Mouse (Mus musculus) heart, embryonic 10.5 days (tissue): Measurements from ENCODE around the gene Pfkl. TPM values are rescaled to one million over a fixed set of nuclear protein-coding genes. Genes with fewer than 3 reads are reported as not detected.
A peak's percentile ranks its signal among the peaks of the same experiment; 100 is the strongest.

Experiments used
- DNase-seq: peaks from one replicate; pipeline ENCODE4 v3.0.0-alpha.2; 2017; ENCODE audit warnings: low spot score
- H3K27ac ChIP-seq: fragments of 300-500 bp; sonication (generic); 2 replicates; pipeline ENCODE4 v1.5.1; 2016; ENCODE audit warnings: mild to moderate bottlenecking
- H3K27me3 ChIP-seq: fragments of 300-500 bp; sonication (generic); 2 replicates; pipeline ENCODE4 v1.6.1; 2016; ENCODE audit warnings: mild to moderate bottlenecking; ENCODE audit not compliant: poor library complexity, insufficient read depth, severe bottlenecking
- H3K36me3 ChIP-seq: fragments of 300-500 bp; sonication (generic); 2 replicates; pipeline ENCODE4 v1.6.1; 2016; ENCODE audit warnings: mild to moderate bottlenecking, moderate library complexity
- H3K4me1 ChIP-seq: fragments of 300-500 bp; sonication (generic); 2 replicates; pipeline ENCODE4 v1.6.1; 2016; ENCODE audit warnings: mild to moderate bottlenecking
- H3K4me3 ChIP-seq: fragments of 300-500 bp; sonication (generic); 2 replicates; pipeline ENCODE4 v1.5.1; 2016; ENCODE audit warnings: mild to moderate bottlenecking, moderate library complexity
- H3K9me3 ChIP-seq: fragments of 300-500 bp; sonication (generic); 2 replicates; pipeline ENCODE4 v1.6.1; 2016; ENCODE audit warnings: mild to moderate bottlenecking, moderate library complexity
- WGBS: fragments of 180-500 bp; shearing (Covaris S2); methylation state at CpG from one replicate; pipeline ENCODE4 v1.1.7; 2016; 5-methylcytosine and 5-hydroxymethylcytosine counted together
- polyA plus RNA-seq: library from polyadenylated mRNA; unstranded; fragments of >200 nt; fragmentation: Nextera tagmentation; extraction: Ambion mirVana; gene quantifications from 2 replicates; pipeline ENCODE4 v1.2.1, GENCODE M21; 2016

The Pfkl gene
- polyA plus RNA-seq, 1 experiment from 2014 or later: 264 TPM

DNA sequence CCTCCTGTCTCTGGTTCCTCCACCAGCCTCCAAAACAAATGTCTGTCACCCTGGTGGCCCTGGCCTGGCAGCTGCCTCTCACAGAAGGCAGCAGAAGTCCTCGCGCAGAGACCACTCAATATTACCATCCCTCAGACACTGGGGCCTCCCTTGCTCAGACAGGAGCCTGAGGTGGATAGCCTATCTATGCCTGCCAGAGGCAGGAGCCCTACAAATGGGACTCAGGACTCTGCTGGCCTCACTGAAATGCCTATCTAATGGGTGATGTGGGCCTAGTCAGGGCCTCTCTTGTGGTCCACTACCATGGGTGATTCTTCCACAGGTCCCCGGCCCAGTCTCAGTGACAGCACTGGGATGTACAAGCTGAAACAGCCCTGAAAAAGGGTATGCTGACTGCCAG, 1.7 kb downstream of the Pfkl start:
- H3K36me3 ChIP-seq: peaks cover 30% of the 10 kb centered on the region
- H3K27ac ChIP-seq: peak overlapping the region; percentile 99
- peak; percentile 83 for DNase-seq
- peaks cover 51% of the 10 kb centered on the region for H3K4me1 ChIP-seq
- peak overlapping the region; percentile 90 for H3K4me3 ChIP-seq
- WGBS: 73% methylated on average over 3 of the region's 3 CpGs
- no peaks in the 10 kb centered on the region for H3K27me3 ChIP-seq
- no peaks in the 10 kb centered on the region for H3K9me3 ChIP-seq

DNA sequence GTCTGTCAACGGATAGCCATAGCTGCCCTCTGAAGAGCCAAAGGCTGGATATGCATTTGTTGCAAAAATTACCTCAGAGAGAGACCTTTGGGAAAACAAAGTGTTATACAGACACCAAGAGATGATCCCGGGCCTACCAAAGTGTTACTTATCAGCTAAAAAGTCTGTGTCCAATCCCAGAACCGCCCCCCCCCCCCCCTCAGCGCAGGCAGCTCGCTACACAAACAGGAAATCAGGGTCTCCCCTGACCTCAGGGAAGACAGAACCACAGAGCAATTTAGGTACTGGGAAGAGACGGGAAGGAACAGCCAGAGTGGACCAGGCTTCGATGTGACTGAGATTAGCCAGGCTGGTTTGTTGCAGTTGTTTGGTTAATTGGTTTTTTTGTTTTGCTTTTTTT, 2.7 kb downstream of the Pfkl start:
- Histone ChIP-seq H3K4me3 (no peak overlapping the region), H3K9me3 (no peaks in the 10 kb centered on the region), H3K27me3 (no peaks in the 10 kb centered on the region), H3K36me3 (peaks cover 39% of the 10 kb centered on the region), H3K27ac (peak overlapping the region; percentile 69), H3K4me1 (peaks cover 51% of the 10 kb centered on the region)
- 37% methylated on average over 7 of the region's 7 CpGs for WGBS
- DNase-seq: peak; percentile 71

- DNase-seq: no peak
- H3K36me3 ChIP-seq: peaks cover 51% of the 10 kb centered on the region
- H3K4me1 ChIP-seq: peaks cover 51% of the 10 kb centered on the region
These were observed 4.0 kb downstream of the Pfkl start for GRCm38 (mm10) chr10:78005791-78006438.

DNA sequence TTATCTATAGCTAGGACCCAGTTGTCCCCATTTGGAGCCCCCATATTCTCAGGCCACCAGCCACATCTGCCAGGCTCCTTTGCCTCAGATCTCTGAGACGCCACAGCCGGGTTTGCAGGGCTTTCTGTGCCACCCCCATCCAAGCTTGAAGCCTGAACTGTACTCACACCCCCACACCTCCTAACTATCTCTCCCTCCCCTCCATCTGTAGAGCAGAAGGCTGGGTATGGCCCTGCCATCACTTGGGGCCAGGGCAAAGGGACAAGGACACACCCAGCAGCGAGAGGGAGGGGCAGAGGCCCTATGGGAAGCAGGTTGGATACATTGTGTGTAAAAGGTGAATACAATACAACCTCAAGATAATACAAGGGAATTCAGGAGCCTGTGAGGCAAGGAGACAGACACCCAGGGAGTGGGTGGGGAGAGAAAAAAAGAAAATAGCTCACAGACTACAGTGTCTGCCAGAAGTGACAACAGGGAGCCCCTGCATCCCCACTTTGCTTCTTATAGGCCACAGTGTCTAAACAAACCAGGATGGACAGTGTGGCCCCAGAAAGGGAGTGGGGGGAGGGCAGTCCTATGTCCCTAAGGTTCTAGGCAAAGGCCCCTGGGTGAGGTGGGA, 5.3 kb downstream of the Pfkl start:
- whole genome bisulfite sequencing: 86% methylated on average over 3 of the region's 3 CpGs
- no peaks in the 10 kb centered on the region for H3K9me3 ChIP-seq
- peak; percentile 86 for DNase-seq
- peak overlapping the region; percentile 44 for H3K27ac ChIP-seq
- H3K4me1 ChIP-seq: peaks cover 48% of the 10 kb centered on the region
- no peaks in the 10 kb centered on the region for H3K27me3 ChIP-seq
- no peak overlapping the region for H3K4me3 ChIP-seq
- H3K36me3 ChIP-seq: peaks cover 65% of the 10 kb centered on the region

More at GRCm38 (mm10) chr10:78005791-78006438, 4.0 kb downstream of the Pfkl start:
- Histone ChIP-seq H3K27me3 (no peaks in the 10 kb centered on the region), H3K4me3 (0 out of 2 replicates have a peak overlapping the region, but pooled peaks have one; percentile 2), H3K9me3 (no peaks in the 10 kb centered on the region), H3K27ac (peak overlapping the region; percentile 71)
- WGBS: 85% methylated on average over 4 of the region's 4 CpGs

- DNase-seq: no peak
These were observed 7.6 kb downstream of the Pfkl start for GRCm38 (mm10) chr10:78002316-78002715.

GRCm38 (mm10) chr10:78001796-78002195, 8.1 kb downstream of the Pfkl start:
- Histone ChIP-seq H3K27me3 (no peaks in the 10 kb centered on the region), H3K4me3 (no peak overlapping the region), H3K4me1 (peaks cover 25% of the 10 kb centered on the region), H3K9me3 (no peaks in the 10 kb centered on the region), H3K27ac (no peak overlapping the region), H3K36me3 (peaks cover 91% of the 10 kb centered on the region)
- 87% methylated on average over 11 of the region's 11 CpGs for WGBS
- DNase-seq: no peak

More at GRCm38 (mm10) chr10:78002316-78002715, 7.6 kb downstream of the Pfkl start:
- no peak overlapping the region for H3K4me3 ChIP-seq
- H3K4me1 ChIP-seq: peaks cover 30% of the 10 kb centered on the region
- no peaks in the 10 kb centered on the region for H3K9me3 ChIP-seq
- no peak overlapping the region for H3K27ac ChIP-seq
- no peaks in the 10 kb centered on the region for H3K27me3 ChIP-seq
- H3K36me3 ChIP-seq: peaks cover 86% of the 10 kb centered on the region
- 98% methylated on average over 2 of the region's 2 CpGs for WGBS

GRCm38 (mm10) chr10:78000200-78000599, 9.7 kb downstream of the Pfkl start:
- Histone ChIP-seq H3K4me1 (peaks cover 9% of the 10 kb centered on the region; the same call in 1 of the 2 replicates), H3K27ac (no peak overlapping the region), H3K9me3 (no peaks in the 10 kb centered on the region), H3K36me3 (peaks cover 98% of the 10 kb centered on the region), H3K27me3 (no peaks in the 10 kb centered on the region), H3K4me3 (no peak overlapping the region)
- DNase-seq: no peak
- 98% methylated on average over 5 of the region's 5 CpGs for WGBS

DNA sequence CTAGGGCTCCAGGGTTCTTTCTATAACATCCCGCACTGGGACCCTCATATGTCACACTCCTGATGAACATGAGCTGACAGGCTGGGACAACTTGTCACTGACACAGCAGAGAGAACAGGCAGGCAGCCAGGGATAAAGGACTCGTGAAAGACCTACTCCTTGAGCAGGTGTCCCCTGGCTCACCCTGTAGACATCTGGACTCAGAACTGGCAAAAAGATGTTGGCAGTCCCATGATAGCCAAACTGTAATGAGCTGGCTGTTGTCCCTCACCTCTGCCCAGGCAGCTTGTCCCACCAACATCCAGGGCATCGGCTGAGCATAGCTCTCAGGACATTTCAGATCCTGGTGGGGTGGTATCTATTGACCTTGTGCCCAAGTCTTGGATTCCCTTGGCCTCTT, 14.2 kb downstream of the Pfkl start:
- Histone ChIP-seq H3K27me3 (no peaks in the 10 kb centered on the region), H3K27ac (no peak overlapping the region), H3K4me3 (no peak overlapping the region), H3K36me3 (peaks cover 98% of the 10 kb centered on the region), H3K4me1 (no peaks in the 10 kb centered on the region), H3K9me3 (no peaks in the 10 kb centered on the region)
- no peak for DNase-seq
- 84% methylated on average over 3 of the region's 3 CpGs for WGBS

- H3K36me3 ChIP-seq: peaks cover 47% of the 10 kb centered on the region
- WGBS: 71% methylated on average over 5 of the region's 5 CpGs
- no peak overlapping the region for H3K4me3 ChIP-seq
- H3K27me3 ChIP-seq: no peaks in the 10 kb centered on the region
- DNase-seq: no peak
- no peaks in the 10 kb centered on the region for H3K9me3 ChIP-seq
- H3K27ac ChIP-seq: no peak overlapping the region
- H3K4me1 ChIP-seq: peaks cover 16% of the 10 kb centered on the region; the same call in 1 of the 2 replicates
These were observed 24.1 kb downstream of the Pfkl start for GRCm38 (mm10) chr10:77985775-77986174.

GRCm38 (mm10) chr10:77984660-77985059, 25.2 kb downstream of the Pfkl start:
- H3K27me3 ChIP-seq: no peaks in the 10 kb centered on the region
- peaks cover 39% of the 10 kb centered on the region for H3K36me3 ChIP-seq
- H3K27ac ChIP-seq: peak overlapping the region; percentile 22; the same call in 1 of the 2 replicates
- under 1% methylated on average over 4 of the region's 4 CpGs for WGBS
- H3K4me1 ChIP-seq: peaks cover 16% of the 10 kb centered on the region; the same call in 1 of the 2 replicates
- no peaks in the 10 kb centered on the region for H3K9me3 ChIP-seq
- DNase-seq: peak; percentile 87
- H3K4me3 ChIP-seq: no peak overlapping the region

DNA sequence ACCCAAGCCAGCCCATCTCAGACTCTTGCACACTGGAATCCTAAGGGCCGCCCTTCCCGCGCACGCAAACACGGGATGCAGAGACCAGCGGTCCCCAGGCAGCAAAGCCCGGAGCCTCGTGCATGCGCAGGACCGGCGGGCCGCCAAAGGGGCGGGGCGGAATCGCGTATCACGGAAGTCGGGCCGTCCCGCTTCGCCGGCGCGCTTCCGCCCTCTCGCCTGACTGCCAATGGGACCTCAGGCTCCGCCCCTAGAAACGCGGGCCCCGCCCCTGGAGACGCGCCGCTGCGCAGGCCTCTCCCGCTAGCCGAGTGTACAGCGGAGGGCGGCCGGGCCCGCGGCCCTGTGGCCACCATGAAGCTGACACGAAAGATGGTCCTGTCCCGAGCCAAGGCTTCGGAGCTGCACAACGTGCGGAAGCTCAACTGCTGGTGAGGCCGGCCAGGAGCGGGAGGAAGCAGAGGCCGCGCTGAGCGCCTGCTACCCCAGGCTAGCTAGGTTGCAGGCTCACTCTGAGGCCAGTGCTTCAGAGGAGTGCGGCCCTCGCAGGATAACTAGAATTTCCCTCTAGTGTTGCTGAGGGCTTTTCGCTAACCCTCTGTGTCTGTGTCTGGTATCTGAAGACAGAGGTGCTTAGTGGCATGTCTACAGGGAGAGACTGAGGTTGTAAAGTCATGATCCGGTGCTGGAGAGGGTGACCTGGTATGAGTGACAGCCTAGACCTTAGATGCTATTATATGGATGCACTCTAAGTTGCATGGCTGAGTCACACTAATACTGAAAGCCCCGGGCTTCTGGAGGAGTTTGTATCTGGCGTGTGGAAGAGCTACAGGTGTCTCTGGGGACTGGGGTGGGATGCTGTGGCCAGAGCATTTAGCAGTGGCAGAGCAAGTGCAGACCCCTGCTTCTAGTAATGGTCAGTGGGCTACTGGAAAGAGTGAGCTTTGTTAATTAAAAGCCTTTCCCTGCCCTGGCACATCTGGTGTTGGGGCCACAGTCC, 31.2 kb downstream of the Pfkl start, which contains the start of gene 1810043G02Rik:
1810043G02Rik (plus strand) TSS at position 174 of the 1,000 bp plus-strand sequence.
- Histone ChIP-seq H3K9me3 (no peaks in the 10 kb centered on the region), H3K27me3 (no peaks in the 10 kb centered on the region), H3K4me1 (peaks cover 30% of the 10 kb centered on the region), H3K27ac (peak within 1 kb of the TSS; percentile 83), H3K4me3 (peak within 1 kb of the TSS; percentile 76), H3K36me3 (peaks cover 9% of the 10 kb centered on the region)
- WGBS: 2% methylated on average over 57 of the region's 57 CpGs
- DNase-seq: peak; percentile 98

GRCm38 (mm10) chr10:77976458-77977150, 33.3 kb downstream of the Pfkl start:
- no peak overlapping the region for H3K27ac ChIP-seq
- no peak for DNase-seq
- peaks cover 20% of the 10 kb centered on the region for H3K4me1 ChIP-seq
- no peaks in the 10 kb centered on the region for H3K9me3 ChIP-seq
- peaks cover 8% of the 10 kb centered on the region for H3K36me3 ChIP-seq
- WGBS: 69% methylated on average over 8 of the region's 8 CpGs
- H3K4me3 ChIP-seq: no peak overlapping the region
- H3K27me3 ChIP-seq: no peaks in the 10 kb centered on the region
